Mouse (Mus musculus) E14TG2a.4 (cell line): ENCODE measurements around the gene Immp2l.

Experiments
- H3K27me3 ChIP-seq: 2 replicates; pipeline ENCODE4 v1.6.1; 2014; ENCODE audit warnings: low read length, control low read depth; ENCODE audit not compliant: insufficient read depth
- H3K36me3 ChIP-seq: 2 replicates; pipeline ENCODE4 v1.6.1; 2014; ENCODE audit warnings: low read length, control low read depth; ENCODE audit not compliant: insufficient read depth
- H3K4me1 ChIP-seq: replicated peaks from 2 replicates; pipeline ENCODE4 v1.6.1; 2014; ENCODE audit warnings: low read depth, low read length, control low read depth
- H3K4me3 ChIP-seq: replicated peaks from 2 replicates; pipeline ENCODE4 v1.5.1; 2014; ENCODE audit warnings: mild to moderate bottlenecking, low read length
- H3K9me3 ChIP-seq: 2 replicates; pipeline ENCODE4 v1.6.1; 2014; ENCODE audit warnings: low read length, control low read depth
- CTCF ChIP-seq: conservative IDR thresholded peaks from 2 replicates; pipeline ENCODE4 v1.5.1; 2014; ENCODE audit warnings: low read length
- NANOG ChIP-seq: IDR thresholded peaks from 2 replicates; pipeline ENCODE4 v1.6.1; 2014; ENCODE audit warnings: borderline replicate concordance, low read length, mixed read lengths
- POU5F1 ChIP-seq: IDR thresholded peaks from 2 replicates; pipeline ENCODE4 v1.6.1; 2014; ENCODE audit warnings: low read length, borderline replicate concordance

Immp2l gene

GRCm38 (mm10) chr12:41494620-41495019 is 470.7 kb downstream of the Immp2l start:
- no peak overlapping the region for H3K4me3 ChIP-seq
- 0 out of 2 replicates have a peak, but pooled peaks cover 9% of the 10 kb centered on the region for H3K4me1 ChIP-seq
- 0 out of 2 replicates have a peak, but pooled peaks have one; percentile 8 for TF ChIP-seq CTCF
- no peak for TF ChIP-seq NANOG
- TF ChIP-seq POU5F1, result no peak
- H3K36me3 ChIP-seq, result no peaks in the 10 kb centered on the region
- no peaks in the 10 kb centered on the region for H3K27me3 ChIP-seq
- H3K9me3 ChIP-seq, result no peaks in the 10 kb centered on the region

GRCm38 (mm10) chr12:41500049-41500820 is 476.3 kb downstream of the Immp2l start:
- no peak overlapping the region for H3K4me3 ChIP-seq
- H3K9me3 ChIP-seq, result no peaks in the 10 kb centered on the region
- H3K27me3 ChIP-seq, result no peaks in the 10 kb centered on the region
- no peaks in the 10 kb centered on the region for H3K36me3 ChIP-seq
- no peaks in the 10 kb centered on the region for H3K4me1 ChIP-seq
- no peak for TF ChIP-seq CTCF
- TF ChIP-seq NANOG, result no peak
- TF ChIP-seq POU5F1, result no peak

DNA sequence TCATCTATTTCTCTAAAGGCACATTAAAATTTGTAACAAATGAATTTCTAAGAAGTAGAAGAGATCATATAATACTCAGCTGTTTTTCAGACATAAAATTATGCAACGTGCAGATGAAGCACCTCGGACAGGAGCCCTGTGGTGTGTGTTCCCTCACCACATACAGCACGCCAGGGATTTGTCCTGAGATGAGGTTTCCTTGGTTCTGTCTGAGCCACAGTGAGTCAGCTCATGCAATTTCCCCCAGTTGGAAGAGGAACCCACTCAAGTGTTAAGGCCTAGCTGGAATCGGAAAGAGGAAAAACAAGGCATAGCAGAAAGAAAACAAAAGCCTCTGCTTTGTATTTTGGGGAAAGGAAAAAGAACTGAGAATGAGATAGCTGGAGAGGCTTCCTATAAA is 484.7 kb downstream of the Immp2l start:
- no peaks in the 10 kb centered on the region for H3K9me3 ChIP-seq
- no peaks in the 10 kb centered on the region for H3K36me3 ChIP-seq
- H3K27me3 ChIP-seq, result no peaks in the 10 kb centered on the region
- no peaks in the 10 kb centered on the region for H3K4me1 ChIP-seq
- no peak overlapping the region for H3K4me3 ChIP-seq
- no peak for TF ChIP-seq CTCF
- TF ChIP-seq NANOG, result no peak

GRCm38 (mm10) chr12:41510588-41510987 is 486.7 kb downstream of the Immp2l start:
- Histone ChIP-seq H3K9me3 (no peaks in the 10 kb centered on the region), H3K4me1 (no peaks in the 10 kb centered on the region), H3K4me3 (no peak overlapping the region), H3K27me3 (no peaks in the 10 kb centered on the region), H3K36me3 (no peaks in the 10 kb centered on the region)
- TF ChIP-seq CTCF, result no peak
- TF ChIP-seq NANOG, result no peak
- no peak for TF ChIP-seq POU5F1

- Histone ChIP-seq H3K4me1 (no peaks in the 10 kb centered on the region), H3K36me3 (no peaks in the 10 kb centered on the region), H3K4me3 (no peak overlapping the region), H3K9me3 (no peaks in the 10 kb centered on the region), H3K27me3 (no peaks in the 10 kb centered on the region)
- no peak for TF ChIP-seq NANOG
- no peak for TF ChIP-seq CTCF
- no peak for TF ChIP-seq POU5F1
These were observed 495.0 kb downstream of the Immp2l start for GRCm38 (mm10) chr12:41518897-41519296.

DNA sequence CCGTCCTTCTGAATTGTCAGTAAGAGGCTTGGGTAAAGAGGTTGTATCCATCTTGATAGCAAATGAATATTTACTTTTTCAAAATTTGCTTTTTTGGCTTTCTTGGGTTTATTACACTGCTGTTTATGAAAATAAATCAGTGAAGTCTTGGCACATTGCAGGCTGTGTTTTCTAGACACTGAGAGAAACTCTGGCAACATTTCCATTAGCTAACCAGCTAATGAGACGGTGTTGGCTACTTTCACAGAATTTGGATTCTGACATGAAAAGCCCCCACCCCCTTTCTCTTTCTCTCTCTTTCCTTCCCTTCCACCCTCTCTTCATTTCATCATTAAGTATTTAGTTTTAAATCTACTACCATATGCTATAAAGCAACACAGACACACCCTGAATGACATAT is 496.4 kb downstream of the Immp2l start:
- Histone ChIP-seq H3K36me3 (no peaks in the 10 kb centered on the region), H3K4me3 (no peak overlapping the region), H3K27me3 (no peaks in the 10 kb centered on the region), H3K9me3 (no peaks in the 10 kb centered on the region), H3K4me1 (no peaks in the 10 kb centered on the region)
- TF ChIP-seq POU5F1, result no peak
- no peak for TF ChIP-seq NANOG
- no peak for TF ChIP-seq CTCF

DNA sequence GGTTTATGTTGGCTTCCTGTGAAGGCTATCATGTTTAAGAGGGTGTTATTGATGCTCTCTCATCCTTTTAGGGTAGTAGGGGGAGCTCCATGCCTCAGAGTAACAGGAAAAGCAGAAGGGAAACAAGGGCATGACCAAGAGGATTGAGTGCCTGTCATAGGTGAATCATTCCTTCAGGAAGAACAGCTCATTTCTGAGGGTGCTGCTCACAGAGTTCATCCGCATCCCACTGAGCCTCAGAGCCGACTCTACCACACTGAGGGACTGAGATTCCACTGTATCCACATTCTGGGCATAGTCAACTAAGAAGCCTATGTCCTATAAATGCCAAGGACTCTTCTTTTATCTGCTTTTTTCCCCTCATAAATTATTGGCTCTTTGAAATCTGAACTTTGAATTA is 497.8 kb downstream of the Immp2l start:
- no peaks in the 10 kb centered on the region for H3K9me3 ChIP-seq
- H3K4me3 ChIP-seq, result no peak overlapping the region
- no peaks in the 10 kb centered on the region for H3K36me3 ChIP-seq
- no peak for TF ChIP-seq POU5F1
- TF ChIP-seq CTCF, result no peak
- TF ChIP-seq NANOG, result no peak
- H3K27me3 ChIP-seq, result no peaks in the 10 kb centered on the region
- no peaks in the 10 kb centered on the region for H3K4me1 ChIP-seq

DNA sequence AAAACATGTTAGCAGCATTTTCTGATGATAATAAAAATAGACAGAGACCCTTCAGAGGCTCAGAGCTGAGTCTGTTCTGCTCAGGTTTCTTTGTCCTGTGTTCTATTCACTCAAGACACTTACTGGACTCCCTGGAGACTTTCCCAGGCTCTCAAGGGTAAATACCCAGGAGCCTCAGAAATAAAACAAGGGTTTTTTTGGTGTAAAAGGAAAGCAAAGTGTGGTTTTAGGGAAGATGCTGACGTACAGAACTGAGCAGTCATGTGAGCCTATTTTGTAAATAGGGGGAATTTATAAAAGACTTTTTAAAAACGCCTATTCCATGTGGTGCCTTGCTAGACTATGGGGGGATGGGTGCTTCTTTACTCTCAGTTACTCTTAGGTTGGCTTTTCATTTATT is 502.8 kb downstream of the Immp2l start:
- H3K4me1 ChIP-seq, result no peaks in the 10 kb centered on the region
- H3K27me3 ChIP-seq, result no peaks in the 10 kb centered on the region
- no peak overlapping the region for H3K4me3 ChIP-seq
- H3K36me3 ChIP-seq, result no peaks in the 10 kb centered on the region
- no peak for TF ChIP-seq POU5F1
- TF ChIP-seq NANOG, result no peak
- TF ChIP-seq CTCF, result no peak
- H3K9me3 ChIP-seq, result no peaks in the 10 kb centered on the region

DNA sequence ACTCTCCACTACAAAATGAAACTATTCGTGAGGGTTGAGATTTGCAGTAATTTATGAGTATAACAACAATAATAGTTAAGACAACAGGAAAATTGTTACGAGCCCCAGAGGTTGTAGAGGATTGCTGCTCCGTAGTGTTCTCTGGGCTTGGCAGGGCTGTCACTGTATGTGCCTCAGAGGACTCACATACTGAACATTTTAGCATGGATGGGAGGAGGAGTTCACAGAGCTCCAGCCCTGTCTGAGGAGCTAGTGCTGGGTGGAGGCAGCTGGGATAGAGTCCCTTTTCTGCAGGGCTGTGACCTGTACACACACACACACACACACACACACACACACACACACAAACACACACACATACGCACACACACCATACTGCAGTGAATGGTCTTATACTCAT is 504.5 kb downstream of the Immp2l start:
- Histone ChIP-seq H3K4me3 (no peak overlapping the region), H3K36me3 (no peaks in the 10 kb centered on the region), H3K4me1 (no peaks in the 10 kb centered on the region), H3K27me3 (no peaks in the 10 kb centered on the region), H3K9me3 (no peaks in the 10 kb centered on the region)
- TF ChIP-seq POU5F1, result no peak
- no peak for TF ChIP-seq NANOG
- no peak for TF ChIP-seq CTCF
